ENCODE assay signal across 29 mouse cellular contexts in the genomic region with DNA sequence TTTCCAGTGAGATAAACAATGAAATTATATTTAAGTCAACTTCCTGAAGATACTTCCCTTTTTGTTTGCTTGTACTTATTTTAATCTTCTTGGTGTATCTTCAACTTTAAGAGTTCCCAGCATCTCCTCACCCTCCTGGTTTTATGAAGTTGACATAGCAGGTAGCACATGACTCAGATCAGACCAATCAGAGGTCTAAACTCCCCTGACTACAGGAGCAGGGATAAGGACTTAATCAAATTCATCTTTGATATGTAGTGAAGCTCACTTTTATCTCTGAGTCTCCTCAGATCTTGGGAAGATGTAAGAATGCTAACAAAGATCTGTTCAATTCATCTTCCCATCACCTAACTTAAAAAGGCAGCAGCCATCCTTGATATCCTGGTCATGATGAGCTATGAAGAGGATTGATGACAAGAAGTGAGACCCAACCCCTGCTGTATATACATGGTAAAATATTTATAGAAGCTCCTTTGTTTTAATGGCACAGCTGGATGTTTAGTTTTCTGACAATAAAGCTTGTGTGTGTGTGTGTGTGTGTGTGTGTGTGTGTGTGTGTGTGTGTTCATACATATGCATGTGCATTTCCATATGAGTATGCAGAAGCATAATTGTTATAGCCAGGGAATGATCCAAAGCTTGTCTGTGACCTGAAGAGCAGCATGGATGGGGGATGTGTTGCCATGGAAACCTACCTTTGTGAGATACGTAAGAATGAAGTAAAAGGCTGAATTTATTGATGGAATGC. TPM values are rescaled to one million over a fixed set of nuclear protein-coding genes. Genes with fewer than 3 reads are reported as not detected.
A peak's percentile ranks its signal among the peaks of the same experiment; 100 is the strongest.
DNase-seq lines count a peak whose midpoint lies in the region; ATAC-seq and TF ChIP-seq lines count a peak whose summit lies in the region.
"Had no signal": no experiment of that assay in that cellular context is flagged by ENCODE, and none has a peak within 500 bp of the region (broad histone marks: within the 10 kb centered on the region; RNA-seq: fewer than 3 reads in every experiment).

No protein-coding gene starts in this region.

- H3K36me3 ChIP-seq in hindbrain, embryonic 13.5 days: no peaks in the 10 kb centered on the region
- no peaks in the 10 kb centered on the region for H3K36me3 ChIP-seq in hindbrain, embryonic 10.5 days
- H3K36me3 ChIP-seq in hindbrain, postnatal 0 days (ENCODE audit: insufficient read depth, low read length): no peaks in the 10 kb centered on the region
- no peaks in the 10 kb centered on the region for H3K36me3 ChIP-seq in neural tube, embryonic 14.5 days (ENCODE audit: control insufficient read depth, insufficient read depth, low read length)
- H3K36me3 ChIP-seq: heart, embryonic 10.5 days; lung, embryonic 15.5 days; neural tube, embryonic 12.5 days had no signal

- WGBS in hindbrain, embryonic 13.5 days: 13% methylated on average over 1 of the region's 1 CpGs
- WGBS in hindbrain, embryonic 10.5 days: 66% methylated on average over 1 of the region's 1 CpGs
- WGBS in hindbrain, postnatal 0 days: 21% methylated on average over 1 of the region's 1 CpGs
- whole genome bisulfite sequencing in neural tube, embryonic 14.5 days: 31% methylated on average over 1 of the region's 1 CpGs

- H3K27me3 ChIP-seq in hindbrain, embryonic 13.5 days: no peaks in the 10 kb centered on the region
- no peaks in the 10 kb centered on the region for H3K27me3 ChIP-seq in hindbrain, embryonic 10.5 days (ENCODE audit: insufficient read depth, poor library complexity, severe bottlenecking)
- no peaks in the 10 kb centered on the region for H3K27me3 ChIP-seq in hindbrain, postnatal 0 days (ENCODE audit: insufficient read depth, low read length)
- no peaks in the 10 kb centered on the region for H3K27me3 ChIP-seq in neural tube, embryonic 14.5 days (ENCODE audit: control insufficient read depth, insufficient read depth, low read length)
- H3K27me3 ChIP-seq: CH12.LX; lung, embryonic 15.5 days; neural tube, embryonic 12.5 days had no signal

- ATAC-seq in hindbrain, embryonic 13.5 days (ENCODE audit: low FRiP score): peak; percentile 74
- ATAC-seq in hindbrain, postnatal 0 days: peak; percentile 71
- ATAC-seq in neural tube, embryonic 14.5 days (ENCODE audit: low read depth): peak; percentile 56; the same call in 1 of the 2 replicates
- ATAC-seq: inflammation-experienced regulatory T-cells, adult 6 months had no signal

- H3K9me3 ChIP-seq in hindbrain, embryonic 13.5 days: no peaks in the 10 kb centered on the region
- H3K9me3 ChIP-seq in hindbrain, embryonic 10.5 days: no peaks in the 10 kb centered on the region
- H3K9me3 ChIP-seq in hindbrain, postnatal 0 days (ENCODE audit: low read length): no peaks in the 10 kb centered on the region
- no peaks in the 10 kb centered on the region for H3K9me3 ChIP-seq in neural tube, embryonic 14.5 days (ENCODE audit: control insufficient read depth, low read length)
- H3K9me3 ChIP-seq: heart, embryonic 10.5 days; lung, embryonic 15.5 days; neural tube, embryonic 12.5 days had no signal

- no peak for TF ChIP-seq CTCF in brain, embryonic 14.5 days (IDR thresholded peaks at IDR 0.05; ENCODE audit: borderline replicate concordance, extremely low read depth, insufficient read depth, insufficient read length)
- TF ChIP-seq CTCF in hindbrain, postnatal 0 days (IDR thresholded peaks at IDR 0.05; ENCODE audit: low read depth): no peak

- no peak overlapping the region for H3K4me3 ChIP-seq in hindbrain, embryonic 13.5 days
- H3K4me3 ChIP-seq in hindbrain, embryonic 10.5 days: no peak overlapping the region
- H3K4me3 ChIP-seq in hindbrain, postnatal 0 days (ENCODE audit: low read length): no peak overlapping the region
- no peak overlapping the region for H3K4me3 ChIP-seq in neural tube, embryonic 14.5 days (ENCODE audit: low read depth, low read length)
- H3K4me3 ChIP-seq: heart, embryonic 10.5 days; layer of hippocampus, adult 2 months; lung, embryonic 15.5 days; neural tube, embryonic 12.5 days had no signal

- intact Hi-C loops in gastrocnemius, postnatal 36 days (cut with DNase I): no loop called here

- H3K4me1 ChIP-seq in hindbrain, embryonic 13.5 days (replicated peaks): peaks cover 4% of the 10 kb centered on the region
- no peaks in the 10 kb centered on the region for H3K4me1 ChIP-seq in hindbrain, embryonic 10.5 days (replicated peaks)
- H3K4me1 ChIP-seq in hindbrain, postnatal 0 days (ENCODE audit: insufficient read depth, low read length): no peaks in the 10 kb centered on the region
- H3K4me1 ChIP-seq in neural tube, embryonic 14.5 days (ENCODE audit: control insufficient read depth, insufficient read depth, low read length): no peaks in the 10 kb centered on the region
- H3K4me1 ChIP-seq: heart, embryonic 10.5 days; lung, embryonic 15.5 days; neural tube, embryonic 12.5 days had no signal

- H3K9ac ChIP-seq in hindbrain, embryonic 13.5 days: no peak overlapping the region
- H3K9ac ChIP-seq in hindbrain, postnatal 0 days (replicated peaks; ENCODE audit: low read length): no peak overlapping the region
- no peak overlapping the region for H3K9ac ChIP-seq in neural tube, embryonic 14.5 days (replicated peaks; ENCODE audit: low read depth, low read length)
- H3K9ac ChIP-seq: liver, embryonic 14.5 days; lung, embryonic 15.5 days; neural tube, embryonic 12.5 days had no signal

- H3K27ac ChIP-seq in hindbrain, embryonic 13.5 days: 0 out of 2 replicates have a peak overlapping the region, but pooled peaks have one; percentile 12
- no peak overlapping the region for H3K27ac ChIP-seq in hindbrain, embryonic 10.5 days
- H3K27ac ChIP-seq in hindbrain, postnatal 0 days: no peak overlapping the region
- no peak overlapping the region for H3K27ac ChIP-seq in neural tube, embryonic 14.5 days (ENCODE audit: low read depth, low read length)
- H3K27ac ChIP-seq: heart, embryonic 10.5 days; layer of hippocampus, adult 2 months; liver, embryonic 14.5 days; lung, embryonic 15.5 days; macrophage; neural tube, embryonic 12.5 days had no signal

- H3K4me2 ChIP-seq in hindbrain, embryonic 13.5 days: no peak overlapping the region
- H3K4me2 ChIP-seq in hindbrain, postnatal 0 days (ENCODE audit: low read depth, low read length): no peak overlapping the region
- H3K4me2 ChIP-seq in neural tube, embryonic 14.5 days (ENCODE audit: low read depth, low read length): no peak overlapping the region
- H3K4me2 ChIP-seq: lung, embryonic 15.5 days; neural tube, embryonic 12.5 days had no signal

- no peak for TF ChIP-seq POLR2A in brain, embryonic 14.5 days (IDR thresholded peaks at IDR 0.05; ENCODE audit: borderline replicate concordance, extremely low read depth, insufficient read depth, insufficient read length, poor library complexity, severe bottlenecking)

- no peak for DNase-seq in hindbrain, embryonic 10.5 days (ENCODE audit: low spot score)
- DNase-seq in brain, embryonic 14.5 days (ENCODE audit: low read depth): peak; percentile 81
- DNase-seq in hindbrain, postnatal 0 days (ENCODE audit: low spot score): peak; percentile 56
- DNase-seq in heart, postnatal 4 days: no peak
- DNase-seq in gastrocnemius, postnatal 36 days: no peak
- DNase-seq: cerebellum, adult 8-10 months; gastrocnemius, postnatal 14 days; heart, postnatal 10 days; kidney, adult 2 months; kidney, postnatal 10 days; right cerebral cortex, postnatal 14 days; spleen, adult 18-20 months; thymus, postnatal 25 days had no signal

RNA-seq across cellular contexts. Expression of gene Opn5, which starts 28.7 kb away (rescaled TPM):
- not detected in 2 replicates for polyA plus RNA-seq in hindbrain, embryonic 13.5 days (2015; fragmentation: Nextera tagmentation; extraction: Ambion mirVana)
- 0.08 TPM in 1 of 2 replicates, not detected in the other for polyA plus RNA-seq in hindbrain, embryonic 10.5 days (2016; fragmentation: Nextera tagmentation; extraction: Ambion mirVana)
- polyA plus RNA-seq in brain, embryonic 14.5 days (2012; rRNA removed): 0.24 and 0.25 TPM in 2 replicates
- total RNA-seq in hindbrain, postnatal 0 days (2014; rRNA removed): 0.11 TPM in 1 of 2 replicates, not detected in the other
- polyA plus RNA-seq in hindbrain, postnatal 0 days (2015; fragmentation: Nextera tagmentation; extraction: Ambion mirVana): 0.11 TPM in 1 of 2 replicates, not detected in the other
- 0.13 and 0.18 TPM in 2 replicates for polyA plus RNA-seq in neural tube, embryonic 14.5 days (2014; fragmentation: Nextera tagmentation; extraction: Ambion mirVana)
- not detected for total RNA-seq in heart, postnatal 4 days (2021)
- not detected for total RNA-seq in gastrocnemius, postnatal 36 days (2021)
- total RNA-seq: adrenal gland, adult 18-20 months; adrenal gland, postnatal 4 days; CH12.LX; gastrocnemius, postnatal 14 days; heart, postnatal 10 days; layer of hippocampus, adult 2 months; left cerebral cortex, postnatal 25 days; MEL; monocyte, adult 5-6 weeks had no signal
- polyA plus RNA-seq: embryonic facial prominence, embryonic 11.5 days; heart, embryonic 10.5 days; inflammation-experienced regulatory T-cells, adult 6 months; kidney, adult 2 months; liver, embryonic 14.5 days; lung, embryonic 15.5 days; macrophage had no signal

Comparison
In these comparisons a context has a peak if more than half of its experiments do, and no peak if none do; other contexts are left out.
1. DNase-seq: peak in brain, embryonic 14.5 days (single experiment) and hindbrain, postnatal 0 days (single experiment); none in hindbrain, embryonic 10.5 days (single experiment), heart, postnatal 4 days (single experiment) and gastrocnemius, postnatal 36 days (0 of 2).
2. Peak in every context shown above with its lines, with median percentiles within 50 percentile points of each other: ATAC-seq.